Mouse (Mus musculus) 3134 (cell line): ENCODE measurements at regions not wholly inside any gene's neighbourhood (a gene's known extent, or its start where the extent isn't known, plus 50 kb on each side); places are given as distances from the start of the nearest gene placed in this dataset.

Experiments
- DNase-seq: peaks from one replicate; pipeline ENCODE4 v3.0.0-alpha.2; 2011; ENCODE audit warnings: low spot score; ENCODE audit not compliant: insufficient read length; ENCODE audit errors: extremely low read depth

- no peak for DNase-seq
Observed at GRCm38 (mm10) chrX:12219474-12219873, 59.3 kb upstream of the Bcor start.

- no peak for DNase-seq
Observed at GRCm38 (mm10) chrX:12224314-12224713, 64.2 kb upstream of the Bcor start.

DNA sequence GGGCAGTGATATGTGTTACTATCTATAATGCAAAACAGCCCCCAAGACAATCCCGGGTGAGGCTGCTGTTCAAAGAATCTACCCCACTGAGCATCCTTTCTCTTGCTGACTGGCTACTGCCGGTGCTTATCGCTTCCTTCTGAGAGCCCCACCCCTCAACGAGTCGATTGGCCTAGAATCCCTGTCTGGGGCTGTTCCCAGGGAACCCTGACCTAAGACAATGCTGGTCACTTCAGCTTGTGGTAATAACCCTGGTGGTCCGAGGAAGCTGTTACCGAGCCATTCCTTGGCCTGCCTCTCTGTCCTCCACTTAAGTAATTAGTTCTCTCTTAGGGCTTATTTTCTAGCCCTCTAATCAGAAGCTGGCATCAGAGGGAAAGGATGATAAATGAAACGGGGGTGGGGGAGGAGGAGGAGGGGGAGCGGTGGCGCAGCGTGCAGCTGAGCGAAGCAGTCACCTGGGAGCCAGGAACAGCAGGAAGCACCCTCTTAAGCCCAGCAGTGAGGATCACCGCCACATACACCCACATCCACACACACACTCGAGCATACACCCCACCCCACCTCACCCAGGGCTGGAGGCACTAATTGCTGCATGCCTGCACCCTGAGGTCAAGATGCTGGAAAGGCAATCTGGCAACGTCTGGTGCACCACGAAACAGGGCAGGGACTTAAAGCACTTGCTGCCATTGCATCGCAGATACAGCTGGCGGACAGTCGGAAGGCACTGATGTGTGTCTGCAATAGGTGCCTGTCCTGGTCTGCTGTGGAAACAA, 65.1 kb upstream of the Bcor start:
- DNase-seq, result no peak

- no peak for DNase-seq
Observed at GRCm38 (mm10) chrX:12225892-12226206, 65.7 kb upstream of the Bcor start.

GRCm38 (mm10) chrX:12240505-12241011, 80.4 kb upstream of the Bcor start:
- no peak for DNase-seq

- DNase-seq, result no peak
Observed at GRCm38 (mm10) chrX:12241751-12242150, 81.6 kb upstream of the Bcor start.

DNA sequence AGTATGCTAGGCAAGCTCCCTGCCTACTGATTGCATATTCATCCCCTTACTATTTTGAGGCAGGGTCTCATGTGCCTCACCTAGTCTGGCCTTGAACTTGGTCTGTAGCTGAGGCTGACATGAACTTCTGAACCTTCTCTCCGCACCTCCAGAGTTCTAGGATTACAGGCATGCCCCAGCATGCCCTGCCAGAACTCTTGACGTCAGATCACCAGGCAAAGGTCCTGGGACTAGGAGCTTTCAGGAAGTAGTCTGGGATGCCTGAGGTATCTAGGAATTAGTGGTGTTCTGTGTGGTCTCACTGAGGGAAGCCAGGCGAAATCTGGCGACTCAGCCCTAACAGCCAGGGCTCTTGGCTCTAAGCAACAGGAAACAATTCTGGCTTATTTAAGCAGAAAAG, 88.9 kb upstream of the Bcor start:
- DNase-seq, result no peak

- no peak for DNase-seq
Observed at GRCm38 (mm10) chrX:12249911-12250310, 89.8 kb upstream of the Bcor start.

DNA sequence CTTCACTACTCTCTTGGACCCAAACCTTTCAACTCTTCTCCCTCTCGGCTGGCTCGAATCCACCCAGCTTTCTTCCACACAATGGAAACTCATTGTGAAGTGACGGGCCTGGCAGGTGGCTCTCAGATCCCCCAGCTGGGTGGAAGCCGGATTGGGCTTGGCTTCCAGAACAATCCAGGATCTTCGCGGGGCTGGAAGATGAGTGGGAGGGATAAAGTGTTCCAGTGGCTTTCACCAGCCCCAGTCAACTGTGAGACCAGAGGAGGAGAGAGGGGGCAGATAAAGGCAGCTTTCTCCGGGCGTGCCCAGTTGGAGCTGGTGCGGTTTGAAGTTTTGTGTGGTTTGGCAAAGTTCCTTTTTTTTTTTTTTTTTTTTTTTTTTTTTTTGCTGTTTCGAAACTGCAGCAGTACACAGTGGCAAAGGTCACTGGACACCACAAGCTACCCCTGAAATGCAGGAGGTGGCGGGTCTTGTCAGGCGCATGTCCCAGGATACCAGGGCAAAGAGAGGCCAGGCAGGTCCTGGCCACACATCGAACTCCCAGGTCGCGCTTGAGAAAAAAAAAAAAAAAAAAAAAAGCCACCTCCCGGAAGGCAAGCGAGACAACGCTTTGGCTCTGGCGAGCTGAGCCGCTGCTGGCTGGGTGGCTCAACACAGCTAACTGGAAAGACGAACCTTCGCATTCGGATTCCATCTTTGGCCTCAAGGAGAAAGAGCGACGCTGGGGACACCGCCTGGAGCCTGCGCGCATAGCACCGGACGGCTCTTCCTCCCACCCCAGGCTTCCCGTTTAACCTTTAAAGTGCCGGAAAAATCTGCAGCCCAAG, 91.9 kb upstream of the Bcor start:
- DNase-seq, result peak; percentile 82

- DNase-seq, result no peak
Observed at GRCm38 (mm10) chrX:12252680-12253021, 92.5 kb upstream of the Bcor start.

- DNase-seq, result no peak
Observed at GRCm38 (mm10) chrX:12256758-12257157, 96.6 kb upstream of the Bcor start.

GRCm38 (mm10) chrX:12263834-12264233, 103.7 kb upstream of the Bcor start:
- no peak for DNase-seq

- DNase-seq, result no peak
Observed at GRCm38 (mm10) chrX:12284741-12285140, 124.6 kb upstream of the Bcor start.

GRCm38 (mm10) chrX:12285141-12285540, 125.0 kb upstream of the Bcor start:
- no peak for DNase-seq

GRCm38 (mm10) chrX:12285976-12286909, 126.1 kb upstream of the Bcor start:
- no peak for DNase-seq

DNA sequence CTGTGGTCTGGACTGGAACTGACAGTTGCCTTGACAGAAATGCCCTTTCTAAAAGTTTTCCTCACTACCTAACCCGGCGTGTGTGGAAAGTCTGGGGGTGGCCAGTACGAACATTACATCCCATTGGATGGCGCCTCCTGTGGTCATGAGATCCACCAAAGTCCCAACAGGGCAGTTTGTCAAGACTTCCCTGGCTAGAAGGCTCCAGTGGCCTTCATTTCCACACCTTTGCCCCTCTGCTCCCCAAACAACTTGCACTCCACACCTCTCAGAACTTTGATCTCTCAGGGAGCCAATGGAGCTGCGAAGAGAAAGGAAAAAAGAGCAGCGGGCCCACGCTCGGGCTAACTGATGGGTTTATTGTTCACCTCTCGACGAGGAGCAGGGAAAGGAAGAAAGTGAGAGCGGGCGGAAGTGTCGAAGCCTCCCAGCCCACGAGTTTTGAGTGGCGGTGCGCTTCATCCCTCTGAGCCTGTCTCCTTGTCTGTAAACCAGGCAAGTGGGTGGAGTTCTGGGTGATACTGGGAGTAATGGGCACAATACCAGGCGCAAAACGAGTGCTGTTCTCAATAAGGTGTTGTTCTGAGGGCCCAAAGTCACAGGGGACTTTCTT, 126.9 kb upstream of the Bcor start:
- DNase-seq, result no peak

- no peak for DNase-seq
Observed at GRCm38 (mm10) chrX:12287656-12288561, 127.8 kb upstream of the Bcor start.

DNA sequence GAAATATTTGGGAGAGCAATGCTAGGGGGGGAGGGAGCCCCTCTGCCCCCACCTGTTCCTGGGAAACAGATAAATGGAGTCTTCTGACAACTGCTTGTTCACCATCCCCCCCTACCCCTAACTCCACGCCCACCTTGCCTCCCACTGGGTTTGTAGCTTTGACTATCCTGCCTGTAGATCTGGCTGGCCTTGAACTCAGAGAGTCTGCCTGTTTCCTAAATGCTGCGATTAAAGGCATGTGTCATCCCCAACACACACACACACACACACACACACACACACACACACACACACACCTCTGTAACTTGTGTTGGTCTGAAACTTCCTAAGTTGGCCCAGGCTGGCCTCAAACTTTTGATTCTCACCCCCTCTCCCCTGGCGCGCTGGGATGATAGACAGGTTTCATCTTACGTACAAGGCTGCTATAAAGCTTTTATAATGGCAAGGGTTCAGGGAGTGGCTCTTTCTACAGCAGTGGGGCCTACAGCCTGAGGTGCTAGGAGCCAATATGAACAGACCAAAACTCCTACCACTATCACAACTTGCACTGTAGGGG, 128.5 kb upstream of the Bcor start:
- DNase-seq, result no peak

DNA sequence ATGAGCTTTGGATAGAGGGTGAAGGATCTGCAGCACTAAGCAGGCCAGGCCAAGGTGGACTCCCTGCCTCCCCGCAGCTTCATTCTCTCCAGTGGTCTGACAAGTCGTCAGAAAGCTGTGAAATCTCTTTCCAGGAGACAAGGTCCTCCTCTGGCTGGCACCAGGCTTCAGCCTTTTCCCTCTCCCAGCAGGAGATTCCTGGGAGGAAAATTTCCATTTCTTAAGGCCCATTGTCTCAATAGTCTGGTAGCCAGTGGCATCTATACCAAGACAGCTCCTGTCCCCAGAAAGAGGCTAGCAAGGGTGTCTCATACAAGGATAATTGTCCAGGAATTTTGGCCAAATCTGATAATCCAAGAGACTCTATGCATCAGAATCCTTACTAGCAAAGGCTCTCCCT, 133.0 kb upstream of the Bcor start:
- DNase-seq, result no peak
